Mouse (Mus musculus): ENCODE measurements at regions not wholly inside any gene's neighbourhood (a gene's known extent, or its start where the extent isn't known, plus 50 kb on each side); places are given as distances from the start of the nearest gene placed in this dataset.
A peak's percentile ranks its signal among the peaks of the same experiment; 100 is the strongest.

DNA sequence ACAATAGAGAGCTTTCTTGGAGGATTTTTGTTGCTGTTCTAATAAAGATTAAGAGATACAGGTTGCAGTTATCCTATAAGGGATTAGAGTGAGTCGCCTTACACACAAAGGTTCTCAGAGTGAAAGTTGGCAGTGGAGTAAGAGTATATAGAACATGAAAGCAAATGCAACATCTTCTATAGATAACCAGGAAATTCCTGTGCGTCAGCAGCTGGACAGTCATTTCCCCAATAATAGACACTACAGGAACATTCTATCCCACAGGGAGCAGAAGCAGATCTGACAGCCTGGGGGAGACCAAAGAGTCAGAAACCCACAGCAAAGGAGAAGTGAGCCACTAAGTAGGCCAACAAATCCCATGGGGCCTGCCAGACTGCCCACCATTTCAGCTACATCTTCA lies 348.7 kb downstream of the Elavl2 start:
- no peak for DNase-seq (ENCODE audit: low spot score in 2 of 2)

DNA sequence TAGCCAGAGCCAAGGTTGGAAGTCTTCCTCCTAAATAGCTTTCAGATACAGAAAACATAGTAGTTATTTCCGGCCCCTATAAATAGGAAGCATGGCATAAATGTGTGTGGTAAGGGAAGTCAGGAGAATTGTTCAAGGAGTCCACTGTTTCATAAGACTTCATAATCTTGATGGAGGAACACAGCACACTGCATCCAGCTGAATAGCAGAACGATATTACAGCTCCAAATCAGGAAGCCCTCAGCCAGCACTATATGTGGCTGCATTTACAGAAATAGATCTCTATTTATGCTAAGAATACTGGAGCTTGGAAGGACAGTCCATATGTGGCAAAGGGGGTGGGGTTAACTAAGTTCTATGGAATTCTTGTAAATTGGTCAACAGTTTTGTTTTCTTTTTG lies 371.1 kb downstream of the Elavl2 start:
- DNase-seq (ENCODE audit: low spot score in 2 of 2): no peak

DNA sequence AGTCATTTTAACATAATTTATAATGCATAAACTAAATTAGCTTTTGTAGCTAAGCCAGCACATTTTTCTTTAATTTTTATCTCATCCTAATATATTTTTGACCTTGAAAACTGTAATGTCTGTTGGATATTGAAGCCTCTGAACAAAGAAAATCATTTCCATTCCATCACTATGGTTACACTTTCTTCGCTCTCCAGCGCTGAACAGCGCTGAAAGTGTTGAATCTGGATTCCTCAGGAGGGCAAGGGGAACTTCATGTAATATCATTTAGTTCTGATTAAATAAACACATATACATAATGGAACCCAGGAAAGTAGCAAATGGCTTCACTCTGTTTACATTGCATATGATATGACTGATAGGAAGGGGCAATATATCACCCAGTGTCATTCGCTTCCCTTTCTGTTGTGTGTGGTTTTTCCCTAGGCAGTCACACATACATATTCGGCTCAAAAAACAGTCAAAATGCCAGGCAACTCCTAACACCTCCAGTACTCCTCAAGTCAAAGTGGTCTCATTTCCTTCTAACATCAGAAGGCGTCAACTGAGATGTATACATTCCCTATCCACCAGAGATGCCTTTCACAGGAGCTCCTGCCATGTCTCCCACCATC lies 372.5 kb downstream of the Elavl2 start:
- DNase-seq (ENCODE audit: low spot score in 2 of 2): no peak

DNA sequence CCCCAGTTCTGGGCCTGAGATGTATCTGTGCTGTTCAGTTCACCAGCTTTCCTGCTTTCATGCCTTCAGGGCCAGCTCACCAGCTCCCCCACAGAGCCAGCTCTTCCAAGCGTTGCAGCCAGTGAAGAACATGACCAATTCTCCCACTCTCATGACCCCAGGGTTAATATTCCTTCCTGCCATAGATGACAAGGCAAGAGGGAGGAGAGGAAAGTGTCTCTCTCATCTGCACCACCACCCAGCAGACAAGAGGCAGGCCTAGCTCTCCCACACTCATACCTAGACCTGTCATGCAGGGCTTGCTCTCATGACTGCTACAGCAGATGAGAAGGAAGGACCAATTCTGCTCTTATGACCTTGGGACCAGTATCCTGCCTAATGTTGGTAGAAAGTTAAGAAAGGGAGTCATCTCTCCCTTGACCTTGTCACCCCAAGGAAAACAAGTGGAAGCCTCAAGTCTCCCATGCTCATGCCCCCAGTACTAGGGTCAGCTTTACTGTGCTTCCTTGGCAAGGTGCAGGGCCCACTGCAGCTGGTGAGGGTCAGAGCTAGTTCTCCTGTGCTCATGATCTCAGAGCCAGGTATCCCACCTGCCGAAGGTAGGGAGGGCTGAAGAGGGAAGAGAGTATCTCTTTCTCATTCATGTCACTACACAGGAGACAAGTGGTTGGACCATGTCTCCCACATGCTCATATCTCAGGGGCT lies 404.0 kb downstream of the Elavl2 start:
- DNase-seq (ENCODE audit: low spot score in 2 of 2): no peak

DNA sequence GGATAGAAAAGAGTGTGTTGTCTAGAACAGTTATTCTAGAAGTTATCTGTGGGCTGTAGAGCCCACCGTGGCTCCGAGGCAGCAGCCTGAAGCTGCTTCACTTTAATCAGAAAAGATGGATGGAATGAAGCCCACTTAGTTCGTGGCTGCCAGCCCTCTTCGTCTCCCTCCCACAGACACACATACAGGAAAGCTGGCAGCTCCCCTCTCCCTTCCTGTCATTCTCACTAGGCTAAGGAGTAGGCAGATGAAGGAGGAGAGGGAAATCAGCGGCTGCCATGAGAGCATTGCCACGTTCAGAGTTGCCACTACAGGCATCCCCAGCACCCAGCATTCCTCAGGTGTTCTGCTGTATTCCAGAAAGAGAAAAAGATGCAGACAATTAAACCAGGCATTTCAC lies 435.9 kb downstream of the Elavl2 start:
- DNase-seq (ENCODE audit: low spot score in 2 of 2): no peak

- DNase-seq (ENCODE audit: low spot score in 2 of 2): no peak
Measured at GRCm38 (mm10) chr4:90943687-90944385, 456.7 kb downstream of the Elavl2 start.

GRCm38 (mm10) chr4:90917312-90918107 lies 483.1 kb downstream of the Elavl2 start:
- DNase-seq (ENCODE audit: low spot score in 2 of 2): peak in 1 of 2 experiments; percentile 58

- DNase-seq (ENCODE audit: low spot score in 2 of 2): peak in 1 of 2 experiments; percentile 6
Measured at GRCm38 (mm10) chr4:90906311-90906710, 494.3 kb downstream of the Elavl2 start.

- no peak for DNase-seq (ENCODE audit: low spot score in 2 of 2)
Measured at GRCm38 (mm10) chr4:90868209-90868608, 532.4 kb downstream of the Elavl2 start.

DNA sequence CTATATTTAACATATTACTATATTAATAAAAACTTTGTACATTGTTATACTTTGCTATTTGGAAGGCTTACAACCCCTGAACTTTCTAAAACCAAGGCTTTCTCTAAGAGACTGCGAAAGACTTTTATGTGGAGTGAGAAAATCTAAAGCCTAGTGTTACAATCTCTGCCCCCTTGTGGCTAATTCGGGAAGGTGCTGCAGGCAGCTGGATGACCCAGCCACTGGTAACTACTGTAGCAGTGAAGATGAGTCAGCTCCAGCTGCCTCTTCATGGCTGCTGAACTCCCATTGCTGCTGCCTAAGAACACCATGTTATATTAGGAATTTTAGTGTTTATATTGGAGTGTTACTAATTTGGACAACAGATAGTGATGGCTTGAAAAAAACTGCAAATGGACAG lies 539.7 kb downstream of the Elavl2 start:
- DNase-seq (ENCODE audit: low spot score in 2 of 2): peak; percentile 29 to 43

GRCm38 (mm10) chr4:90839804-90840203 lies 560.8 kb downstream of the Elavl2 start:
- DNase-seq (ENCODE audit: low spot score in 2 of 2): no peak

DNA sequence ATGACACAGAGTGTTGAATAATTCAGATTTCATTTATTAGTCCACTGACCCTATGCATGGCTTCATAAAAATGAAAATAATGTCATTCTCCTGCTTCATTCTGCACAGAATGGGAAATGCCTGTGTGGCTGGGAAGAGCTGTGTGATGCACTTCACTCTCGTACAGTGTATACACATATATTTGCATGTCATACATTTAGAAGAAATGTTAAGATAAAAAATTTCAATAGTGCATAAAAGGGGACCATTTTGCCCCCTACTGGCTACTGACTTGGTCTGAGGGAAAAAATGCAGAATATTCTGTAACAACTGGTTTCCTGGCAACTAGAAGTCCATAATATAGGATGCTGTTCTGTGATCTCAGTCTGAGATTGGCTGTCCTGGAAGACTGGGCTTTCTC lies 580.5 kb downstream of the Zfp352 start:
- no peak for DNase-seq (ENCODE audit: low spot score in 2 of 2)

GRCm38 (mm10) chr4:90798637-90799036 lies 580.0 kb downstream of the Zfp352 start:
- no peak for DNase-seq (ENCODE audit: low spot score in 2 of 2)

GRCm38 (mm10) chr4:90797472-90797871 lies 578.9 kb downstream of the Zfp352 start:
- DNase-seq (ENCODE audit: low spot score in 2 of 2): peak in 1 of 2 experiments; percentile 15
